Mouse (Mus musculus): ENCODE data around the gene Tmem205. TPM values are rescaled to one million over a fixed set of nuclear protein-coding genes. Genes with fewer than 3 reads are reported as not detected.

The Tmem205 gene
- polyA plus RNA-seq, 1 experiment from 2014 or later, result 35.7 TPM

DNA sequence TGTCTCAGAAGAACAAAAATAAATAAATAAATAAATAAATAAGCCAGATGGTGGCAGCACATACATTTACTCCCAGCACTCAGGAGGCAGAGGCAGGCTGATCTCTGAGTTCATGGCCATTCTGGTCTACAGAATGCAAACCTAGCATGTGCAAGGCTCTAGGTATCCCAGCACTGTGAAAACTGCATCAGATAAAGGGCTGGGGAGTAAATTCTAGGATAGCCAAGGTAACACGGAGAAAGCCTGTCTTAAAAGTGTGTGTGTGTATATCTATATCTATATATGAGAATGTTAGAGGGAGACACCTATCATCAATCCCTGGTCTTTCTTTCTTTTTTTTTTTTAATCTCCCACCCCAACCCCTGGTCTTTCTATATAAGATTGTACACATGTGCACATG, 1.9 kb downstream of the Tmem205 start:
- ATAC-seq (ENCODE audit: low FRiP score) (no peak), DNase-seq (ENCODE audit: low spot score, missing footprints) (peak; percentile 53)
- Histone ChIP-seq H3K27ac (ENCODE audit: low read depth, low read length) (no peak overlapping the region), H3K9ac (ENCODE audit: low read length) (no peak overlapping the region), H3K4me1 (ENCODE audit: control insufficient read depth, insufficient read depth, low read length) (peaks cover 11% of the 10 kb centered on the region), H3K36me3 (ENCODE audit: control insufficient read depth, insufficient read depth, low read length) (no peaks in the 10 kb centered on the region), H3K4me2 (no peak overlapping the region), H3K9me3 (ENCODE audit: control insufficient read depth, low read length) (no peaks in the 10 kb centered on the region), H3K27me3 (ENCODE audit: control insufficient read depth, insufficient read depth, low read length) (no peaks in the 10 kb centered on the region; the same call in 1 of the 2 replicates), H3K4me3 (ENCODE audit: low read depth, low read length) (no peak overlapping the region)
- WGBS, result 91% methylated on average over 1 of the region's 1 CpGs

DNA sequence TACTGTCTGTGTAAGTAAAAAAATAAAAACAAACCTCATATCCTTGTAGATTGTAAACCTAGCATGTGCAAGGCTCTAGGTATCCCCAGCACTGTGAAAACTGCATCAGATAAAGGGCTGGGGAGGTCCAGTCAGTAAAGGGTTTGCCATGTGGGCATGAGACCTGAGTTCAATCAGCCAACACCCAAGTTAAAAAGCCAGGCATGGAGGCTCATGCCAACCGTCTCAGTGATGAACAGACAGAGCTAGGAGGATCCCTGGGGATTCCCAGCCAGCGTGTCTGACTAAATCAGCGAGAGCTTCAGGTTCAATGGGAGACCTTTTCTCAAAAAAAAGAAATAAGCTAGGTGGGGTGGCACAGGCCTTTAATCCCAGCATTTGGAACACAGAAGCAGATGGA, 2.3 kb downstream of the Tmem205 start:
- Histone ChIP-seq H3K36me3 (ENCODE audit: control insufficient read depth, insufficient read depth, low read length) (no peaks in the 10 kb centered on the region), H3K9ac (ENCODE audit: low read length) (no peak overlapping the region), H3K4me1 (ENCODE audit: control insufficient read depth, insufficient read depth, low read length) (peaks cover 11% of the 10 kb centered on the region), H3K27me3 (ENCODE audit: control insufficient read depth, insufficient read depth, low read length) (no peaks in the 10 kb centered on the region; the same call in 1 of the 2 replicates), H3K4me2 (no peak overlapping the region), H3K4me3 (ENCODE audit: low read depth, low read length) (no peak overlapping the region), H3K9me3 (ENCODE audit: control insufficient read depth, low read length) (no peaks in the 10 kb centered on the region), H3K27ac (ENCODE audit: low read depth, low read length) (no peak overlapping the region)
- WGBS, result 87% methylated on average over 3 of the region's 3 CpGs
- DNase-seq (ENCODE audit: low spot score, missing footprints), result peak; percentile 75
- ATAC-seq (ENCODE audit: low FRiP score), result no peak

DNA sequence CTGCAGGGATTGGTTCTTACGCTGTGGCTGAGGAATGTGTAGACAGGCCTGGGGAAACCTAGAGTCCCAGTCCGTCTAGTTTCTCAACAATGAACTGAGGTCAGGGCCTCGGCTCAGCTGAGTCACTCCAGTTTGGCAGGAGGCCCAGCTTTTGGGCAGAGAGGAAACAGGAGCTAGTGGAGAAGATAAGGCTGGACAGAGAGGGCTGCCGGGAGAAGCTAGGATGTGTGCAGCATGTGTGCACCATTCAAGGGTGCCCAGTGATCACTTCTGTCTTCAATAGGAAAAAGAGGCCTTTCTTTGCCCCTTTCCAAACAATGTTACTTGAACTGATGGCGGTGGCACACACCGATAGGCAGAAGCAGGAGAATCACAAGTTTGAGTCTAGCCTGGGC, 3.3 kb downstream of the Tmem205 start:
- Histone ChIP-seq H3K27me3 (ENCODE audit: control insufficient read depth, insufficient read depth, low read length) (no peaks in the 10 kb centered on the region; the same call in 1 of the 2 replicates), H3K9ac (ENCODE audit: low read length) (no peak overlapping the region), H3K4me2 (no peak overlapping the region), H3K36me3 (ENCODE audit: control insufficient read depth, insufficient read depth, low read length) (no peaks in the 10 kb centered on the region), H3K4me1 (ENCODE audit: control insufficient read depth, insufficient read depth, low read length) (peaks cover 11% of the 10 kb centered on the region), H3K27ac (ENCODE audit: low read depth, low read length) (no peak overlapping the region), H3K9me3 (ENCODE audit: control insufficient read depth, low read length) (no peaks in the 10 kb centered on the region), H3K4me3 (ENCODE audit: low read depth, low read length) (no peak overlapping the region)
- ATAC-seq (ENCODE audit: low FRiP score), result no peak
- WGBS, result 83% methylated on average over 6 of the region's 6 CpGs
- peak; percentile 72 for DNase-seq (ENCODE audit: low spot score, missing footprints)

DNA sequence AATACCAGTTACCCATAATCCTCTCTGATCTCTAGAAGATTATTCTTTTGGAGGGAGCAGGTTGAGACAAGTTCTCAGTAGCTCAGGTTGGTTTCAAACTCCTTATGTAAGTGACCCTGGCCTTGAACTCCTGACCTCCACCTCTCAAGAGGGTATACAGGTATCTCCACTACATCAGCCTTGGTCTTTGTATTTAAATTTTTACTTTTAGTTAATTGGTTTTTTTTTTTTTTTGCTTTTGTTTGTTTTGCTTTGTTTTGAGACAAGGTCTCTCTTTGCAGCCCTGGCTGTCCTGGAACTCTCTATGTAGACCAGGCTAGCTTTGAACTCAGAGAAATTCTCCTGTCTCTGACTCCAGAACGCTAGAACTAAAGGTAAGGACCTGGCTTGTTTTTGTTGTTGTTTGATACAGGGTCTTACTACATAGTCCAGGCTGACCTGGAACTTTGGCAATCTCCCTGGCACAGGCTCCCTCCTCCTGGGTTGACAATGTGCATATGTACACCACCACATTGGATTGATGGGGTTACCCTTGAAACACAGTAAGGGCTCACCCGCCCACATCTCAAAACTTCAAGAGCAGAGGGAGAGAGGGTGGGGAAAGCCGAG, 3.8 kb downstream of the Tmem205 start:
- H3K27me3 ChIP-seq (ENCODE audit: control insufficient read depth, insufficient read depth, low read length), result no peaks in the 10 kb centered on the region; the same call in 1 of the 2 replicates
- ATAC-seq (ENCODE audit: low FRiP score), result no peak
- no peak overlapping the region for H3K9ac ChIP-seq (ENCODE audit: low read length)
- 88% methylated on average over 3 of the region's 3 CpGs for WGBS
- no peak overlapping the region for H3K4me3 ChIP-seq (ENCODE audit: low read depth, low read length)
- H3K9me3 ChIP-seq (ENCODE audit: control insufficient read depth, low read length), result no peaks in the 10 kb centered on the region
- H3K4me1 ChIP-seq (ENCODE audit: control insufficient read depth, insufficient read depth, low read length), result peaks cover 11% of the 10 kb centered on the region
- no peak overlapping the region for H3K4me2 ChIP-seq
- H3K27ac ChIP-seq (ENCODE audit: low read depth, low read length), result no peak overlapping the region
- DNase-seq (ENCODE audit: low spot score, missing footprints), result peak; percentile 84
- no peaks in the 10 kb centered on the region for H3K36me3 ChIP-seq (ENCODE audit: control insufficient read depth, insufficient read depth, low read length)

DNA sequence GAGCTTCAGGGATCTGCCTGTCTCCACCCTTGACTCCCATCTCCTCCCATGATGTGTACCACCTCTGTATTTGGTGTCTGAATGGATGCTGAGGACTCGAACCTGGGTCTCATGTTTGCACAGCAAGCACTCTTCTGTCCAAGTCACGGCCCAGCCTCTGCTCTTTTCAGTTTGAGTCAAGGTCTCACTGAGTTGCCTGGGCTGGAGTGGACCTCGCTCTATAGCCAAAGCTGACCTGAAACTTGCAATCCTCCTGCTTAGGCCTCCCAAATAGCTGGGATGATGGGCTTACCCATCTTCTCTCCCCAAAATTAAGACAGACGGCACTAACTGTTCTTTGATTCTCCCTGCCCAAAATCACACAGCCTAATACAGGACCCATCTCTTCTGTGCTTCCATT, 4.3 kb downstream of the Tmem205 start:
- Histone ChIP-seq H3K27ac (ENCODE audit: low read depth, low read length) (no peak overlapping the region), H3K9ac (ENCODE audit: low read length) (no peak overlapping the region), H3K27me3 (ENCODE audit: control insufficient read depth, insufficient read depth, low read length) (no peaks in the 10 kb centered on the region; the same call in none of the 2 replicates), H3K36me3 (ENCODE audit: control insufficient read depth, insufficient read depth, low read length) (no peaks in the 10 kb centered on the region), H3K4me1 (ENCODE audit: control insufficient read depth, insufficient read depth, low read length) (peaks cover 14% of the 10 kb centered on the region), H3K4me3 (ENCODE audit: low read depth, low read length) (no peak overlapping the region), H3K9me3 (ENCODE audit: control insufficient read depth, low read length) (no peaks in the 10 kb centered on the region), H3K4me2 (no peak overlapping the region)
- DNase-seq (ENCODE audit: low spot score, missing footprints) (peak; percentile 80), ATAC-seq (ENCODE audit: low FRiP score) (no peak)
- 93% methylated on average over 4 of the region's 4 CpGs for WGBS

DNA sequence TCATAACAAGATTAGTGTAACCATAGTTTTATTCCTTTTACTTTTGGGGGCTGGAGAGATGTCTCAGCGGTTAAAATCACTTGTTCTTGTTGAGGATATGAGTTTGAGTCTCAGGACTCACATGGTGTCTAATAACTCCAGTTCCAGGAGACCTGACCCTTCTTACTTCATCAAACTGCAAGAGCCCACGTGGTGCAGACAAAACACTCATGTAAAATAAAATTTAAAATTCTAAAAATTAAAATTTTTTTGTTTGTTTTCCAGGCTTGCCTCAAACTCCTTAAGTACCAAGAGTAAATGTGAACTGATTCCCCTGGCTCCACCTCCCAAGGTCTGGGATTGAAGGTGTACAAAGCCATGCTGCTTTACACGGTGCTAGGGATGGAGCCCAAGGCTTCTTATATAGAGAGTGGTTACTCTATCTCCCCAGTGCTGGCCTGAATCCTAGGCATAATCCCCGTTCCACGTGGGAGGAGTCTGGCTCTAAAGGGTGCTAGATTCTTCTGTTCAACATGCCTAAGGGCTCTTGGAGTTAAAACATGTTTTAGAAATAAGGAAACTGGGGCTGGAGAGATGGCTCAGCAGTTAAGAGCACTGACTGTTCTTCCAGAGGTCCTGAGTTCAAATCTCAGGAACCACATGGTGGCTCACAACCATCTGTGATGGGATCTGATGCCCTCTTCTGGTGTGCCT, 8.5 kb downstream of the Tmem205 start:
- Histone ChIP-seq H3K27me3 (ENCODE audit: control insufficient read depth, insufficient read depth, low read length) (peaks cover 5% of the 10 kb centered on the region), H3K4me2 (peak overlapping the region; percentile 99), H3K27ac (ENCODE audit: low read depth, low read length) (no peak overlapping the region), H3K9ac (ENCODE audit: low read length) (no peak overlapping the region), H3K4me1 (ENCODE audit: control insufficient read depth, insufficient read depth, low read length) (peaks cover 6% of the 10 kb centered on the region; the same call in 1 of the 2 replicates), H3K4me3 (ENCODE audit: low read depth, low read length) (peak overlapping the region; percentile 64), H3K9me3 (ENCODE audit: control insufficient read depth, low read length) (no peaks in the 10 kb centered on the region), H3K36me3 (ENCODE audit: control insufficient read depth, insufficient read depth, low read length) (no peaks in the 10 kb centered on the region)
- DNase-seq (ENCODE audit: low spot score, missing footprints) (peak; percentile 77), ATAC-seq (ENCODE audit: low FRiP score) (no peak)
- WGBS, result 18% methylated on average over 5 of the region's 5 CpGs

DNA sequence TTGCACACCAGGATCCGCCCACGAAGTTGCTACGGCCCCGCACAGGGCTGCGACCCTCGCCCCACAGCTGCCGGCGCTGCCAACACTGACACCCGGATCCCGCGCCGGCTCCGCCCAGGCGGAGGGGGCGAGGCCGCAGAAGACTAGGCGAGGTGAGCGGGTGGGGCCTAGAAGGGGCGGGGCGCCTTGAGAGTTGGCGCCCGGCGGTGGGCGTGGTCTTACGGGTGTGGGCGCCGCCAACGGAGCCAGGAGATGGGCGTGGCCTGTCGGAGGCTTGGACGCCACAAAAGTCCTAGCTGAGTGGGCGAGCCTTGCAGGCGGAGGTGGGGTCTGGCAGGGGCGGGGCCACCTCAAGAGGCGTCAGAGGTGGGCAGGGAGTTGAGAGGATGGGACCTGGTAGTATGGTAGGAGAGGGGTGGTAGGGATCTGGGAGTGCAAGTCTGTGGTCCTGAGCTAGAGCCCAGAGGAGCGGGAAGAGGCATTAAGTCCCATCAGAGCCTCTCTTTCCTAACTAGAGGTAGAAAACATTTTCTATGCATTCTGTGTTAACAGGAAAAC, 9.2 kb downstream of the Tmem205 start, which contains the start of gene Rab3d:
Rab3d (minus strand) TSS at position 158 of the 558 bp plus-strand sequence.
- DNase-seq (ENCODE audit: low spot score, missing footprints), result peak; percentile 99
- peaks cover 5% of the 10 kb centered on the region for H3K27me3 ChIP-seq (ENCODE audit: control insufficient read depth, insufficient read depth, low read length)
- peak within 1 kb of the TSS; percentile 99 for H3K4me2 ChIP-seq
- H3K9ac ChIP-seq (ENCODE audit: low read length), result peak within 1 kb of the TSS; percentile 71
- peak; percentile 97 for ATAC-seq (ENCODE audit: low FRiP score)
- H3K4me3 ChIP-seq (ENCODE audit: low read depth, low read length), result peak within 1 kb of the TSS; percentile 64
- under 1% methylated on average over 35 of the region's 36 CpGs for WGBS
- H3K36me3 ChIP-seq (ENCODE audit: control insufficient read depth, insufficient read depth, low read length), result no peaks in the 10 kb centered on the region
- peaks cover 6% of the 10 kb centered on the region; the same call in 1 of the 2 replicates for H3K4me1 ChIP-seq (ENCODE audit: control insufficient read depth, insufficient read depth, low read length)
- no peaks in the 10 kb centered on the region for H3K9me3 ChIP-seq (ENCODE audit: control insufficient read depth, low read length)
- no peak within 1 kb of the TSS for H3K27ac ChIP-seq (ENCODE audit: low read depth, low read length)

DNA sequence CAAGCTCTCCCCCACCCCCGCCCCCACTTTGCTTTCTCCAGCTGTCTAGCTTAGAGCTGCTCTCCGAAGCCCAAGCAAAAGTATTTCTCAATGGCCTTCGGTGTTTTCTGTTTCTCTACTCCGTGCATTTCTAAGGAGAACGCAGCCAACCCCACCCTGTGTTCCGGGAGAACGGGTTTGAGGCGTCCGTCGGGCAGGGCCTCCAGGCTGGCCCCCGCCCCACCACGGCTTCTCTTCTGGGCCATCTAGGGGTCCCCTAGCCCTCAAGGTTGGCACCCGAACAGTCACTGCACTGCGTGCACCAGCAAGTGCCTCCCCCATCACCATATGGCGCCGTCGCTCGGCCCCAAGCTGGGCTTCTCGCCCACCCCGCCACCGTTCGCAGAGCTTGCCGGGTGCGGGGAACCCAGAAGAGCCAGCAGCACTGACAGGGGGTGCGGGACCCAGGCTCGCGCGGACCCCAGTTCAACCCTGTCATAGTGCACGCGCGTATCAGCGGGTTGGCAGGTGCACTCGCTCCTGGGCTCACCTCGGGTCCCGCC, 9.8 kb downstream of the Tmem205 start:
- peaks cover 6% of the 10 kb centered on the region; the same call in 1 of the 2 replicates for H3K4me1 ChIP-seq (ENCODE audit: control insufficient read depth, insufficient read depth, low read length)
- WGBS, result 3% methylated on average over 35 of the region's 35 CpGs
- peak overlapping the region; percentile 64 for H3K4me3 ChIP-seq (ENCODE audit: low read depth, low read length)
- H3K9me3 ChIP-seq (ENCODE audit: control insufficient read depth, low read length), result no peaks in the 10 kb centered on the region
- H3K36me3 ChIP-seq (ENCODE audit: control insufficient read depth, insufficient read depth, low read length), result no peaks in the 10 kb centered on the region
- peak overlapping the region; percentile 71 for H3K9ac ChIP-seq (ENCODE audit: low read length)
- DNase-seq (ENCODE audit: low spot score, missing footprints) (peak; percentile 90), ATAC-seq (ENCODE audit: low FRiP score) (no peak)
- peaks cover 5% of the 10 kb centered on the region for H3K27me3 ChIP-seq (ENCODE audit: control insufficient read depth, insufficient read depth, low read length)
- peak overlapping the region; percentile 99 for H3K4me2 ChIP-seq
- no peak overlapping the region for H3K27ac ChIP-seq (ENCODE audit: low read depth, low read length)
